Mouse (Mus musculus): ENCODE measurements around the gene Tiprl.

Tiprl gene

DNA sequence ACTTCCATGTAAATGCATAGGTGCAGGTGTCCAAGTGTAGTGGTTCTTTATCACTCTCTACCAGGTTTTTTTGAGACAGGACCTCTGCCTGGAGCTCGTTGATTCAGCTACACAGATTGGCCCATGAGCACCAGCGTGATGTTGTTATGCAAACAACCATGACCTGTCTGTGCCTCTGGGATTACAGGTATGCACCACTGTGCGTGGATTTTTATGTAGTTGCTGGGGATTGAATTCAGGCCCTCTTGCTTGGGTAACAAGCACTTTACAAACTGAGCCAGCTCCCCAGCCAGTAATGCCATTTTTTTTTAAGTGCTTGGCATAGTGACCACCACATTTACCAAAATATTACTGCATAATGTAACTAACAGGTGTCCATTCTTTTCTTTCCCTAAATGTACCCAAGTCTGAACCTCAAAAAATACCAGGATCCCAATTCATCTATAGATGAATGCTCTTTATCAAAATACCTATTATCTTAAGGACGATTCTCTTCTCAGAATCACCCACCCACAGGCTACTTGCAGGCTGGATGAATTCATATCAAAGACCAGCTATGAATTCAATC, 35.3 kb downstream of the Tiprl start:
- DNase-seq (ENCODE audit: low read depth): no peak

- DNase-seq (ENCODE audit: low read depth): peak; percentile 45
These were observed 36.0 kb downstream of the Tiprl start for GRCm38 (mm10) chr1:165200748-165201147.

DNA sequence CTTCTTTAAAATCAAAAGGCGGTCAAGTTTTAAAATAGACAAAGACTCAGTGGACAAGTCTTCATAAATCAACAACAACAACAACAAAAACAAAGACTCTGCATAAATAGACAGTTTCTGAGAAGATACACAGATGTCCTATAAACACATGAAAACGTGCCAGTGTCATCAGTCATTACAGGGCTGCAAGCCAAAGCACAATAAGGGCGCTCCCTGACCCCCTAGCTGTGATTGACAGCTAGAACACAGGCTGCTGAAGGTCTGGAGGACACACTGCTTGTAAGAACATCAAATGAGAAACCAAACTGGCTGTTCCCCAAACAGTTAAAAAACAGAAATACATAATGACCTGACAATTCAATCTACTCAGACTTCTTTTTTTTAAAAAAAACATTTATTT, 37.2 kb downstream of the Tiprl start:
- DNase-seq (ENCODE audit: low read depth): no peak

DNA sequence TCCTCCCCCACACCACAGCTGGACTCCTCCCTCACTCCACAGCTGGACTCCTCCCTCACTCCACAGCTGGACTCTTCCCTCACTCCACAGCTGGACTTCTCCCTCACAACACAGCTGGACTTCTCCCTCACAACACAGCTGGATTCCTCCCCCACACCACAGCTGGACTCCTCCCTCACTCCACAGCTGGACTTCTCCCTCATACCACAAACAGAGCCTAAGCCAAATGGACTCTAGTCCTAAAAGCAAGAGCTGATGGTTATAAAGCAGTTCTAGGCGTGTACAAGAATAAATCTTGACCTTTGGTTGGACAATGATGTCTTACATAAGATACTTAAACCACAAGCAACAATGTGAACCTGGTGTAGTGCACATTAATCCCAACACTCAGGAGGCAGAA, 37.8 kb downstream of the Tiprl start:
- DNase-seq (ENCODE audit: low read depth): no peak

DNA sequence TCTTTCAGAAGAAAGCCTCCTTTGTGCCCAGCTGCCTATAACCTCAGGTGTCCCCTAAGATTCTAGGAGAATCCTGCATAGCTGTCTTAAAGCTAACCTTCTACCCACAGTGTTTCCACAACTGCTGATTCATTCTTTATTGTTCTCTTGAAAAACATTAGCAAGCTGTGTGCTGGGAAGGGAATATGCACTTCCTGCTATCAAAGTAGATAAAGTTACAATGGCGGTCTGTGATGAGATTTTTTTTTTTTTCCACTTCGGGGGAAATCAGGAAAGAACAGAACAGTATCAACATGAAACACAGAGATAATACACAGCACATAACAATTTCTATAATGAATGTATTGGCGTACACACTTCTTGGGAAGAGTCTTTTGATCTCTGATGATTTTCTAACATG, 38.9 kb downstream of the Tiprl start:
- no peak for DNase-seq (ENCODE audit: low read depth)

- DNase-seq (ENCODE audit: low read depth): peak; percentile 55
These were observed 41.3 kb downstream of the Tiprl start for GRCm38 (mm10) chr1:165195396-165195960.

DNA sequence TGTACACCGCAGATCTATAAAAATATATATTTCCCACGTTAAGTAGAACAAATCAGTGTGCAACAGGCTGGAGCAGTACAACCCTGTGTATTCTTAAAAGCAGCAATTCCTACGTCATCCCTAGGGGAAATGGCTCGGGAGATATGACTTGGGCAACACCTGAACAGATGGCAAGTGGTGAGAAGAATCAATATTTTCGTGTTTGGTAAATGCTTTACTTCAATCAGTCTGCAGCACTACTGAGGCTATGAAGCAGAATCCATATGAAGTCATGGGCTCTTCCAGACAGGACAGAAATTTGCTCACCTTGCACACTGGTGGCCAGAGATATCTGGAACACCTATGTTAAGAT, 42.2 kb downstream of the Tiprl start:
- no peak for DNase-seq (ENCODE audit: low read depth)

- peak; percentile 98 for DNase-seq (ENCODE audit: low read depth)
These were observed 42.7 kb downstream of the Tiprl start, which contains the start of gene Sft2d2 for GRCm38 (mm10) chr1:165193880-165194661. Sft2d2 (minus strand) TSS chr1:165194438.

GRCm38 (mm10) chr1:165193426-165193825, 43.4 kb downstream of the Tiprl start:
- DNase-seq (ENCODE audit: low read depth): peak; percentile 66

DNA sequence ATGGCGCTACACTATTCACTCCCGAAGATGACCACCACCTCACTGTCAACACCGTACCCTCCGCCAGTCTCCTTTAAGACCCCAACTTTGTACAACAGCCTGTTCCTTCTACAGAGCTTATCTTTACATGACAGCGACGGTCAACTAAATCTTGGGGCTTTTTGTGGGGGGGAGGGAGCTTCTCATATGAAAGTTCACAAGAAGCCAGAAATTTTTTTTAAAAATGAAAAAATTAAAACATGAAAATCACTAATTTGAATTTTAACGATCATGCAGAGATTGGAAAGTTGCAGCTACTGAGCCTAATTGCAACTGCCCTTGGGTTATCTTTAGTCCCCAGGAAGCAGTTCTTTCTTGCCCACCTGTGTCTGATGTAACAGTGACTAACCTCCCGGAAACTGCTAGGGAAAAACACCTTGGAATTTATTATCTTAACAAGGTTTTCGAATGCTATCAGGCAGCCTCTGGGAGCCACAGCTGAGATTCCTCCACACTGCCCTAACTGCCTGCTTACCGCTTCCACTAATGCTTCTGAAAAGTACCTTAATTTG, 44.0 kb downstream of the Tiprl start:
- DNase-seq (ENCODE audit: low read depth): peak; percentile 37

GRCm38 (mm10) chr1:165192102-165192501, 44.7 kb downstream of the Tiprl start:
- DNase-seq (ENCODE audit: low read depth): peak; percentile 44

DNA sequence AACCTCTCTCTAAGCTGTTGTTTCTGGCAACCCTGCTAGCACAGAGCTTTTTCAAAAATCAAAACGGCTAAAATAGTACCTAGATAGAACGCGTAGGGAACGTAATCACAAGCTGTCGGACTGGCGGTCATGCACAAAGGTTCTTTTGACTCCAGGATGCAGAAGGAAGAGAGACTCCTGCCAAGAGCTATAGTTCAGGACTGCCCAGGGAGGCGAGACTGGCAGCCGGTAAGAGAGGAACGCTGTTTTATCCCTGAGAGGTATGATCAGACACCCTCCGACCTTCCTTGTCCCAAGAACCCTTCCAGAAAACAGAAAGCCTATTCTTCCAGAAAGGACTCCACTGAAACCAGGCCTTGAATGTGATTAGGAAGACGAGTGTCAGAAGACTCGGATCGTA, 45.2 kb downstream of the Tiprl start:
- no peak for DNase-seq (ENCODE audit: low read depth)

DNA sequence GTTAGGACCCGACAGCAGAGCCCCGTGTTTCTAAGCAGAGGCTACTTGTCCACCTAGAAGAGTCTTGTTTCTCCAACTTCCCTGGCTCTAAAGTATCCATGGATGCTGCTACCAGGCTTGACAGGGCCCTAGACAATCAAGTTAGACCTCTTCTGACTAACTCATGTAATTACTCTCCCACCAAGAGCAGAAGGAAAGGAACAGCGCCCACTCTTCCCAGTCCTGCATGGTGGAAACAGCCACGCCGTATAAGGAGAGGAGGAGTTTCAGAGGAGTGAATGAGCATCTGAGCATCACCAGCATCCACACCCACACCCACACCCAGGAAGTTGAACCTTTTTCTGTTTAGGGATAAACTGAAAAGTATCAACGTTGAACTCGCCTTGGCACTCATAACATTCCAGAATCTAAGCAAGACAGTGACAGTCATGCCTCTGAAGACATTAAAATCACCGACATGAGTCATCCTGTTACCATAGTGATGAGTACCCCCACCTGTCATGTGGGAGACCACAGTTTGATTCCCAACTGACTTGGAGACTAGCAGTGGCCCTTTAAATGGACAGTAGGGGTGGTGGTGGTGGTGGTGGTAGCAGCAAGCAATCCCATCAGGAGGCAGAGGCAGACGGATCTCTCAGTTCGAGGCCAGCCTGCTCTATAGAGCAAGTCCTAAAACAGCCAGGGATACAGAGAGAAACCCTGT, 46.1 kb downstream of the Tiprl start:
- no peak for DNase-seq (ENCODE audit: low read depth)

DNA sequence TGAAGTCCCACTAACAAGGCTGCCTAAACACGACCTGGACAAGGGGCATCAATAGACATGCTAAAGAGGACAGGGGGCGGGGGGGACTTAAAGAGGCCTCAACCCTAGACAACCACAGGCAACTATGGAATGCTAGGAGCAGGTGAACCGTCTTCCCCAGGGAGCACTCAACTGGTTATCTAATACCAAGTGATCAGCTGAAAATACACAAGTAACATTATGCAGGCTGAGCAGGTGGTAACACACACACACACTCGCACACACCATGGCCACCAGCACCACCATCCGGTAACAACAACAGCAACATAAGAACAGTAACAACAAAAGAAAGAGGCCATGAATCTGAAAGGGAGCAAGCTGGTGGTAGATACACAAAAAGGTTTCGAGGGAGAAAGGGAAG, 46.7 kb downstream of the Tiprl start:
- no peak for DNase-seq (ENCODE audit: low read depth)

DNA sequence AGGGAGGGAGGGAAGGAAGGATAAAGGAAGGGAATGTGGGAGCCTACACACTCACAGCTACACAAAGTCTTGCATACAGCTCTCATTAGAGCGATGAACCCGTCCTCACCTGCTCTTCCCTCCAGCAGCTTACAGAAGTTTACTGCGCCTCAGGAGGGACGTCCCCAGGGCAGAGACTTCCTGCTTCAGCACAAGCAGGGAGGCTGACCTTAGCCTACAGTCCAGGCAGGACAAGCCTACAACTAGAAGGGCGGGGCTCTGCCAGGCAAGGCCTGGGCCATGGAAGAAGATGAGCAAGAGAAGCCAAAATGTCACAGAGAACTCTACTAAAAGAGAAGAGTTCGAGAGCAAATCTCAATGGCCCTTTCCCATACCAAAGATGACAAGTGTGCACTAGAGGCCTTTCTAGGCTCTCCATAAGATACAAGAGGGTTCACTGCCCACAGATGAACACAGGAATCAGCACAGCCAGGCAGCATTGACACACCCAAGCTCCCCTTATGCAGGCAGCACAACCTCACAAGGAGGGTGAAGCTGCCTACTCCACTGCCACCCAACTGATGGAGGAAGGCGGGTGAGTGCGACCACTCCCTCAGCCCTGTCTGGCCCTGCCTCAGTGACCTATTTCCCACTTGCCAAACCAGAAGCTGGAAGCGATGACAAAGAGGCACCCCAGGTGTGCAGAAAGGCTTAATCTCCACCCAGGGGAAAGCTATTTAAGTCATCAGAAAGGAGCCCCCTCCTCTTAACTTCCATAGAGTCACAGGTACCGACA, 47.8 kb downstream of the Tiprl start:
- peak; percentile 50 for DNase-seq (ENCODE audit: low read depth)

- no peak for DNase-seq (ENCODE audit: low read depth)
These were observed 49.4 kb downstream of the Tiprl start for GRCm38 (mm10) chr1:165187357-165187756.

DNA sequence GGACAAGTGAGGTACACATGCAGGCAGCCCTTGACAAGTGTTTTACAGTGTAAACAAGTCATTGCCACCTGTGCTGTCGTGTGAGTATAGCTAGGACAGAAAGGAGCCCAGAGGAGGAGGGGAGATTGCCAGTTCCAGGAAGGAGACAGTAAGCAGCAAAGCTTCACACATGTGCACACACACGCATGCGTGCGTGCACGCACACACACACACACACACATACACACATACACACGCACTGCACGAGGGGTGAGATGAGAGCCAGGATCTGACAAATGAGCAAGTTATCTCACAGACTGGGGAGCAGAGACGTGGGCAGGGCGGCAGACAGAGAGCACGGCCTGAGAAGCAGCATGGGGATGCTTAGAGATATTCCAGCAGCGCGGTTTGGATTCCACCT, 50.3 kb downstream of the Tiprl start:
- DNase-seq (ENCODE audit: low read depth): no peak

- DNase-seq (ENCODE audit: low read depth): no peak
These were observed 51.7 kb downstream of the Tiprl start for GRCm38 (mm10) chr1:165185116-165185515.

GRCm38 (mm10) chr1:165184178-165184577, 52.6 kb downstream of the Tiprl start:
- no peak for DNase-seq (ENCODE audit: low read depth)

DNA sequence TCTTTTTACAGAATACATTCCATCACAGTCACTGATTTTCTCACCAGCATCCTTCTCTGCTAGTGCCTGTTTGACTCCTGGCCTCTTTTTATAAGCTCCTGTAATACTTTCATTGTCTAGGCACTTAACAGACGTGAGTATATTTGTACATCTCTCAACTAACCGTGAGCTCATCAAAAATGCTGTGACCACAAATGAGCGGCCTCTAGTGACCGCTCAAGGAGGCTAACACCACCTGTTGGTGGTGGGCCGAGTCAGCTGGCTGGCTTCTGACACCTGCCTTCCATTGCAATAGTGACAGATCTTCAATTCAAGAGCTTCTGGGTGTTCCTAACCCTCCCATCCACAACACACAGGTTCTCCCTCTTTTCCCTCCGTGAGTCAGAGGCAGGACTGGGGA, 53.4 kb downstream of the Tiprl start:
- no peak for DNase-seq (ENCODE audit: low read depth)

DNA sequence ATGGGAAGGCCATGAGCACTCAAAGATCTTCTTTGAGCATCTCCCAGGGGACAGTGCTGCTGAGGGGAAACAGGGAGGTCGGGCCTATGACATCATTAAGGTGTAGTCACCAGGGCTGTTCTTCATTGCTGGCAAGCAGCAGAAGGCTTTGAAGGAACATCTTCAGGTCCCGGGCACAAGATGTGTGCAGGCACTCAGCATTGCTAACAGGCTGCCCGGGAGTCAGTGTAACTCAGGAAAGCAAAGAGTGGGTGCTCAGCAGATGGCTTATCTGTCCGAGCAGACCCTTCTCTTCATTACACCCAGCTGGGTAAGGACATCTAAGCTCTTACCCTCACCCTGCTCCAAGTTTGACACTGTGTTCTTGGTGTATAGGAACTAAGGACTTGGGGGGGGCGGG, 57.5 kb downstream of the Tiprl start:
- no peak for DNase-seq (ENCODE audit: low read depth)

GRCm38 (mm10) chr1:165178075-165178474, 58.7 kb downstream of the Tiprl start:
- DNase-seq (ENCODE audit: low read depth): no peak

Measured in induced T-regulatory cell, adult 2 months (primary cell).